Mouse (Mus musculus): ENCODE measurements at regions not wholly inside any gene's neighbourhood (a gene's known extent, or its start where the extent isn't known, plus 50 kb on each side); places are given as distances from the start of the nearest gene placed in this dataset.
"Not testable (repeated sequence)": the region's sequence is repeated elsewhere in the genome, so short reads cannot be mapped to it uniquely, and the experiment has no call there.

DNA sequence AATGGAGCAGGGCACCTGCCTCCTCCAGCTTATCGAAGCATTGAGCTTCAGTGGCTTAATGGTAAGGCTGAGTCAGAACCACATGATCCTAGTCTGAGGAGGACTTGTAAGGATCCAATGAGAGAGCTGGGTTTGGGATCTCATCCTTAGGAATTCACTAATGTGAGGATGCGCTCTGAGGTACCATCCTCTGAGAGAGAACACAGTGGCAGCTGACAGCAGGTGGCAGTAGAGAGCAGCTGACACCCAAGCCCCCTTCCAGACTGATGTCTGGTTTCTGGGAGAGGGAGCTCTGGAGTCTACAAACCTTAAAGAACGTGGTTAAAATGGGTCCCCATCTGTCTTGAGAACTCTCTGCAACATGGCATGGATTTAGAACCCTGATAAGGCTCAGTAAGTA, 137.8 kb downstream of the B3glct start:
- DNase-seq, result peak; percentile 3

GRCm38 (mm10) chr5:149818812-149819211, 140.8 kb downstream of the B3glct start:
- DNase-seq, result no peak

DNA sequence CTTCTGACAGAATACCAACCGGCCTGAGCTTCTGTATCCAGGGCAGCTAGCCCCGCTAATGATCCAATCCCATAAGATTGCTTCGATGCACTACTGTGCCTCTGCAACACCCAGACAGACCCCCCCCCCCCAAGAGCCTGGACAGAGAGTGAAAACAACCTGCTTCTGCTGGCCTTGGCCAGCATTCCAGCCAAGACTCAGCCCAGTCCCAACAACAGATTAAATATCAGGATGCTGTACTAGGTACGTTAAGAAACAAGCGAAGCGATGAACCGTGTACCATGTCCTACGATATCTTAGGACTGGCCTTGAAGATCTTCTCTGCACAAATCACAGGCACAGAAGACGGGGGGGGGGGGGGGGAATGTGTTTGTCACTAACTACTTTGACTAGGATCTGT, 145.8 kb downstream of the B3glct start:
- no peak for DNase-seq

- DNase-seq, result no peak
Observed at GRCm38 (mm10) chr5:149827599-149827998, 149.6 kb downstream of the B3glct start.

DNA sequence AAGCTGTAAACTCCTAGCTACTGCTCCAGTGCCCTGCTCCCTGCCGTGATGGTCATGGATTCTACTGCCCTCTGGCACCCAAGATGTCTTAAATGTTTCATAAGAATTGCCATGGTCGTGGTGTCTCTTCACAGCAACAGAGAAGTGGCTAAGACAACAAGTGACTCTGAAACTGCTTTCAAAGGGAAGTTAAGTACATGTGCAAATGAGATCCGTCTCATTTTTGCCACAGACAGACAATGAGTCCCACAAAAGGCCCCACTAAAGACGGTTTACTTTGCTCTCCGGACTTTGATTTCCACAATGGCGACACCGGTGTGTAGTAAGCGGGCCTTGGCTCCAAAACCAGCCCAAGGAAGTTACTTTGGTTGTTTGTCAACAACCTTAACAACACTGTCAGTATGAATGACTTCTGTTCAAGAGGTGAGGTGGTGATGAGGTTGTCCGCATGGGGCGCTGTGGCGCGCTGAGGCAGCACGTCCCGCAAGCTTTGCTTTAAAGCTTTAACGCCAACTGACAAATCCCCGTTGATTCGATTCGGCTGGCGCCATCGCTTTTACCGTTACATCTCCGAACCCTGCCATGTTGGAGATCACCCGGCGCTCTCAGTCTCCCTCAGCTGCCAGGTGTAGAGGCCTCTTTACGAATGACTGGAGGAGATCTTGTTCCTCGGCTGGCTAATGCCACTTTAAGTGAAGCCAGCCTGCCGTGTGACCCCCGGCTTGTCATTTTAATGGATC, 153.3 kb downstream of the B3glct start:
- DNase-seq, result peak; percentile 44

DNA sequence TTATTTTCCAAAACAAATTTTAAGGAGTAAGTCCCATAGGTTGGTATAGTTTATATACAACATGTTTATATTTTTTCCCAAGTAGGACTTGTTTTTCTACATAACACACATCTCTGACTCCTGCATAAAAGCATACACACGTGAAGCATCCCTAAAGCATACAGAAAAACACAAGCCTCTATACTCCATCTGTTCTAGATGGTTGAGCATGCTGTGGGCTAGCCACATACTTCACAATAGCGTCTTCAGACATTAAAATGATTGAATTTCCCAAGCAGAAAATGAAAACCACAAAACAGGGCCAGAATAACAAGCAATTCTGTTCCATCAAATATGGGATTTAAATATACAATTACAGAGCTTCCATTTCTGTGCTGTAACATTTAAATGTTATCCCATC, 159.3 kb downstream of the B3glct start:
- no peak for DNase-seq

- DNase-seq, result no peak
Observed at GRCm38 (mm10) chr5:149842491-149842890, 164.5 kb downstream of the B3glct start.

- DNase-seq, result no peak
Observed at GRCm38 (mm10) chr5:149843310-149843709, 165.3 kb downstream of the B3glct start.

DNA sequence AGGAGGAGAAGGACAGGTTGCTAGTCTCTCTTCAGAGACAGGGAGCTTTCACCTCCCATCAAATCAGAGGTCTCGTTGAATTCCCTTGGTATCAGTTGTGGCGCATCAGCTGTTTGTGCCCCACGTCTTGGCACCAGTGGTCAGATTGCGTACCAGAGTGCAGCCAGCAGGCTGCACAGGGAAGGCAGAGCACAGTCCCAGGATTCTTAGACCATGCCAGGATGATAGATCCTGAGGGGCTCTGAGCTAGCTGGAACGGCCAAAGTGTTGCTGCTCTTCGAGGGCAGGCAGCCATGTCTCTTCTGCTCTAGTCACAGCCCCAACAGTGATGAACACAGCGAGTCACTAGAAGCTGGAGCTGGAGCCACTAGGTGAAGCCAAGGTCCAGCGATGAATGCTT, 167.2 kb downstream of the B3glct start:
- DNase-seq, result no peak

DNA sequence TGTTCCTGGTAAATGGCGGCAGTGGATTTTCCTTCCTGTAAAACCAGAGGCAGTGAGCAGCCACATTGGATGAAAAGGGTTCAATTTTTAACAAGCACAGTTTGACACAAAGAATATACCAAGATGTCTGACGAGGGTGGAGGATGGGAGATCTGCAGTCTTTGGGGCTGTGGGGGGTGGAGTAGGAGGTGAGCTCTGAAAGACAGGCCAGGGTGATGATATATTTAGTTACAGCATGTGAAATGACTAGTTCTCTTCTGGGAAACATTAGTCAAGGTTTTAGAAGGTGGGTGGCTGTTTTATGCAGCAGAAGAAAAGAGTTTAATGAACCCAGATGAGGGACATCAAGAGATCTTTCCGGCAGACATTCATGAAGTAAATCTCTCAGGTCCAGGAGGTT, 170.0 kb upstream of the Rxfp2 start:
- DNase-seq, result no peak

DNA sequence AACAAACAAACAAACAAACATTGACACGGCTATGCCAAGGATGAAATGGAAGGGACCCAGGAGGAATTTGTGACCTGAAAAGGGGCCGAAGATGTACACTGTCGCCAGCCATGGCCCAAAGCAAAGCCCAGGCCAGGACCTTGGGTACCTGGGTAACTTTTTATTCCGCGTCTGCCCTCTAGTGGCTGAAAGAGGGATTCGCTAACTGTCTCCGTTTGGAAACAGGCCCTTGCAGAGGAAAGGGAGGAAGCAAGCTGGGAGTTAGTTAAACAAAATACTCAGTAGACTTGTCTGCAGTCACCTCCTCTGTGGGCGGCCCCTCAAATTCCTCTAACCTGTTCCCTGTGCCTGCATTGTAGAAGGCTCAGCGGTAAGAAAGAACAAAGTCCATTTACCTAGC, 167.5 kb upstream of the Rxfp2 start:
- peak; percentile 46 for DNase-seq

DNA sequence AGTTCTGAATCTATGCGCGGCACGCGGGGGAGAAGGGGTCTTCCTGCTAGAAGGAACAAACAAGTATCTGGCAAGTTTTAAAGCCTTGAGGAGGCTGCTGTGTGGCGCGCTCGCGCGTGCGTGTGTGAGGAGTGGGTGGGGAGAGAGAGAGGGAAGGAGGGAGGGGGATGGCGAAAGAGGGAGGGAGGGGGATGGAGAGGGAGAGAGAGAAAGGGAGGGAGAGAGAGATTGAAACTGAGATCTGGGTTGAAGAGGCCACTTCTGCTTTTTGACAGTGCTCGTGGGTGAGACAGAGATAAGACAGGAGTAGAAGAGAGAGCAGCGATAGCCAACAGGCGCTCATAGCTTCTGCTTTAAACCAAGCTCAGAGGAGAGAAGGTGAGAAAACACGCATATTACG, 166.0 kb upstream of the Rxfp2 start:
- DNase-seq, result no peak

GRCm38 (mm10) chr5:149856101-149856500, 162.4 kb upstream of the Rxfp2 start:
- no peak for DNase-seq

DNA sequence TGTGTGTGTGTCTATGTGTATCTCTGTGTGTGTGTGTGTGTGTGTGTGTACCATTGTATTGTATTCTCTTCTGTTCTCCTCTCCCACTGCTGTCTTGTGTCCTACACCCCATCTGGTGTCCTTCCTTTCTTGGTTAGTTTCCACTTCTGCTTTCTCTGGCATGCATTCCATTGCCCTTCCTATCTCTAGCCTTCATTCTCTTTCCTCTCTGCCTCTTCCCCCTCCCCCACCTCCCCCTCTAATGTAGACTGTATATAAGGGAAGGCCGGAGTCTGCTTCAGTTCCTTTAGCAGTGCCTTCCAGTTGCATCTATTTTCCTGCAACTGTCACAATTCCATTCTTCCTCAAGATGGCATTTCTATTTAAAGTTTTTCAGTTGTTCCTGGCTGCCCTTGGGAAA, 161.5 kb upstream of the Rxfp2 start:
- DNase-seq, result no peak

GRCm38 (mm10) chr5:149861489-149861962, 156.9 kb upstream of the Rxfp2 start:
- DNase-seq, result peak; percentile 3

GRCm38 (mm10) chr5:149867926-149868325, 150.5 kb upstream of the Rxfp2 start:
- DNase-seq, result no peak

DNA sequence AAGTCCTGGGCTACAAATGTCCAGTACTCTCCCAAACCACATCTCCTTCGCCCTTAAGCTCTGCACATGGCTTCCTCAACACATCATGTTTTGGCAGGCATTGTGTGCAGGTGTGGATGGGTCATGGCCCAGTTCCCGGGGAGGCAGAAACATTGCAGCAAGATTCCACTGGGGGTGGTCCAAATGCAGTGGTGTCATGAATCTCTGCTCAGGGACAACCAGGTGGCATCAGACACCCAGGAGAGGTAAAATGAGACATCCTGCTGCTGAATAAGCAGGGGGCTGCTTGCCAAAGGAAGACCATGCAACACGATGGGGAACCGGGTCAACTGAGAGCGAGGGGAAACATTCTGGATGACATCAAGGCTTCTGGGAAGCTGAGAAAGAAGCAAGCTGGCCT, 149.0 kb upstream of the Rxfp2 start:
- no peak for DNase-seq

DNA sequence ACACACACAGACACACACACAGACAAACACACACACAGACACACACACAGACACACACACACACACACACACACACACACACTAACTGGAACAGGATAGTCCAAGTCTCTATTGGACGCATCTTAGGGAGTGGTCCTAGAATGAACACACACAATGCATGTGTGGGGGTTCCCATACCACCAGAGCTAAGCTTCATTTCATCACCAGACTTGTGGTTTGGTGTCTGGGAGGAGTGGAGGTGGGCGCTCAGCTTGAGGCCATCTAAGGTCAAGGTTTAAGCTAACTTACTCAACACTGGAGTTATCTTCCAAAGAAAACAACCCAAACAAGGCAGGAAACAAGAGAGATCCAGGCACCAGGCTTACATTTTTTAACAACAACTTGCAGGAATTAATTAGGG, 147.9 kb upstream of the Rxfp2 start:
- no peak for DNase-seq

DNA sequence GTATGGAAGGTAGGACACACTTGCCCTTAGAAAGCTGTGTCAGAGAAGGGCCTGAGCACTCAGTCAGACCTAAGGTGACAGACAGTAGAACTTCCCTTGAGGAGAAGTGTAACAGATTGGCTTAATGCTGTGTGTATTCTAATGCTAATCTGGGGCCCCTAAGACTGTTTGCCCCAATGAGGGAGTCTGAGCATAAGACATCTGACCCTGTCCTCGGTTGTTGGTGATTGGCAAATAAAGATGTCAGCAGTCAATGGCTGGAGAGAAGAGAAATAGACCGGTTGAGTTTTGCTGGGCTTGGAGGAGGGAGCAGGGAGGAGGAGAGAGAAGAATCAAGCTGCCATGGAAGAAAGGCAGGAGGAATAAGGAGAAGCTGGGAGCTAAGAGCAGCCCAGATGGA, 147.0 kb upstream of the Rxfp2 start:
- DNase-seq, result no peak

GRCm38 (mm10) chr5:149873482-149874002, 144.9 kb upstream of the Rxfp2 start:
- no peak for DNase-seq

GRCm38 (mm10) chr5:149874342-149874741, 144.1 kb upstream of the Rxfp2 start:
- no peak for DNase-seq

GRCm38 (mm10) chr5:149892453-149892852, 126.0 kb upstream of the Rxfp2 start:
- not testable (repeated sequence) for DNase-seq

GRCm38 (mm10) chr5:149906927-149907326, 111.5 kb upstream of the Rxfp2 start:
- no peak for DNase-seq

- DNase-seq, result no peak
Observed at GRCm38 (mm10) chr5:149908376-149909078, 109.9 kb upstream of the Rxfp2 start.

All from cerebellum, adult 9-10 months (tissue).